Mouse (Mus musculus) natural killer cell, adult 2 months (primary cell): ENCODE measurements around the gene Il12rb1.
"Not testable (repeated sequence)": the region's sequence is repeated elsewhere in the genome, so short reads cannot be mapped to it uniquely, and the experiment has no call there.

Source experiments
- DNase-seq, 2 experiments: peaks; one replicate each; pipeline ENCODE4 v3.0.0; 2022; ENCODE audit warnings: low spot score in 2 of 2

The Il12rb1 gene

DNA sequence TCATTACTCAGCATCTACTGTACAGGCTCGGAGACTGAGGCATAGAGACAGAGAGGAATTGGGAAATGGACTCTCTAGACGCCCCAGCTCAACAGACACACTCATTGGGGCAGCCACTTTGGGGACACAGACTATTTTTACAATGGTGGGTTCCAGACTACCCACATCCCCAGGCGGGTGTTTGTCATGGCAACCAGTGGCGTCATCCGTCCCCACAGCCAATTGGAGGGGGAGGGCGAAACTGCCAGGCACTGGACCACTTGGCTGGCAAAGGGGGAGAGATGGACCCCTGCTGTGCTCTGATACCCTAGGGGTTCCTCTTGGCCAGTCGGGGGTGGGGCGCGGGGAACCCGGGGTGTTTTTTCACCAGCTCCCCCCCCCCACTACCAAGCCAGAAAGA, 7.6 kb upstream of the Il12rb1 start:
- DNase-seq: peak in 1 of 2 experiments; percentile 37

DNA sequence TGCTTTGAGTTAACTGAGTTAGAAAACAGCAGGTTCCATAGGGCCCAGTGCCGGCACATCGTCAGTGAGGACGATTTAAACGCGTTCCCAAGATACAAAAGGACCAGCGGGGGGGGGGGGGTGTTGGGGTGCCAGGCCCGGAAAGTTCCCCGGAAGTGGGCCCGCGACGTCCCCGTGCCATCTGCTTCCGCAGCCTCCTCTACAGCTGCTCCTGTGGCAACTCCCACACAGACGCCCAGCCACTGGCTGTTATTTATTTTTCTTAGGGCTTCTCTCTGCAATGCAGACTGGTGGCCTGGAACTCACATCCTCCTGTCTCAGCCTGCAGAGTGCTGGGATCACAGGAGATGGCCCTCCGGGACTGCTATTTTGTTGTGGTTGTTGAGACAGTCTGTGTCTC, 7.1 kb upstream of the Il12rb1 start:
- no peak for DNase-seq

DNA sequence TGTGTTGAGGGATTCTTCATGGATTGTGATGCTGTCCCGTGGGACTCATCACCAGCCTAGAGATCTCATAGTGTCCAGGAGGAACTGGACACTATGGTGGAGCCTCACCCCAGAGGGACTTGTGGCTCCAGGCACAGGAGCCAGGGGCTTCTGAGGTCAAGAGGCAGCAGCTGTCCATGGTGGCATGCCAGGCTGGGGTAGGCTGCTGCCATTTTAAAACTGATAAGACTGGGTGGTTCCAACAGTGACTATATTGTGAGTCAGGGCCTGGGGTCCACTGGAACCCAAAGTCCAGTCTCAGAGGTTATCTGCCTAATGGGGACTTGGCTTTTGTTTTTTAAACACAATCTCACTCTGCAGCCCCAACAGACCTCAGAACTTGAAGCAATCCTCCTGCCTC, 6.4 kb upstream of the Il12rb1 start:
- no peak for DNase-seq

DNA sequence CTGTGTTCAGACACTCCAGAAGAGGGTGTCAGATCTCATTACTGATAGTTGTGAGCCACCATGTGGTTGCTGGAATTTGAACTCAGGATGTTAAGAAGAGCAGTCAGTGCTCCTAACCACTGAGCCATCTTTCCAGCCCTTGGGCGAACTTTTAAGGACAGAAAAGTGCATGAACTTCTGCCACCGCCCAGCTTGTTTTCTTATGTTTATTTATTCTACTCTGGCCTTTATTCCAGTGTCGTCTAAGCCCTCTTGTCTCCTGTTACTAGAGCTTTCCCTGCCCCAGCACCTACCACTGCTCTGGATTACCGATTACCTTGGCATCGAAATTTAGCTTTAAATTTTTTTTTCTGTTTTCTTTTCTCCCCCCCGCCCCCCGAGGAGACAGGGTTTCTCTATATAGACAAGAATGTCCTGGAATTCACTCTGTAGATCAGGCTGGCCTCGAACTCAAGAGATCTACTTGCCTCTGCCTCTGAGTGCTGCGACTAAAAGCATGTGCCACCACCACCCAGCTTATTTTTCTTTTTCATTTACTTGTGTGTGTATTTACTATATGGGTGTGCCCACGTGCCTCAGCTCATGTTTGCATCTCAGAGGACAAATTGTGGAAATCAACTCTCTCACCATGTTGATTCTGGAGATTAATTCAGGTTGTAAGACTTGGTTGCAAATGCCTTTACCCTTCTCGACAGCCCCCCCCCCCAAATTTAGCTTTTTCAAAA, 5.3 kb upstream of the Il12rb1 start:
- no peak for DNase-seq

DNA sequence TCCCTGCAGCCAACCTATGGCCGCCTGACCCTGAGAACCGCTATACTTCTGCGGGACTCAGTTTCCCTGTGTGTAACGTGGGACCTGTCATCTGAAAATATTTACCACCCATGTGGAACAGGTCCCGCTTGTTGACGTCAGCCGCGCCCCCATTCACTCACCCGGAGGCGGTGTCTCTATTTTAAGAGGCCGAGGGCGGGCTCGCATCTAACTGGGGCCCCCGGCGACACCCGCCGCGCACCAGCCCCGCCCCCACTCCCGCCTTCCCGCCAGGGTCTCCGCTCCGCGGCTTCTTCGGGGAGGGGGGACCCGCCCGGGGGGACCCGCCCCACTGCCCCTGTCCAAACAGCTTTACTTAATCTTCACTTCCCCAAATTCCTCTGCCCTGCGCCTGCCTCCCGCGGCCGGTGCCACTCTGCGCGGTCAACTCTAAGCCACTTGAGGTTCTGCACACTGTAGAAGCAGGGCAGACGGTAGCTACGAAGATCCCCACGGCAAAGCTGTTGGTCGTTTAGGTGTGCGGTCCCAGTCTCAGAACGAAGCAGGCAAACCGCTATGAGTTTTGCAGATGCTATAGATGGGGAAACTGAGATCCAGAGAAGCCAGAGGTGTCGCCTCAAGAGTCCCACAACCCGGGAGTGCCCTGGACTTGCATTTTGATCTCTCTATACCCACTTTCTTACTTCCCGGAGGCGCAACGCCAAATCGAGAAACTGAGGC, 4.3 kb upstream of the Il12rb1 start:
- peak in 1 of 2 experiments; percentile 69 for DNase-seq

DNA sequence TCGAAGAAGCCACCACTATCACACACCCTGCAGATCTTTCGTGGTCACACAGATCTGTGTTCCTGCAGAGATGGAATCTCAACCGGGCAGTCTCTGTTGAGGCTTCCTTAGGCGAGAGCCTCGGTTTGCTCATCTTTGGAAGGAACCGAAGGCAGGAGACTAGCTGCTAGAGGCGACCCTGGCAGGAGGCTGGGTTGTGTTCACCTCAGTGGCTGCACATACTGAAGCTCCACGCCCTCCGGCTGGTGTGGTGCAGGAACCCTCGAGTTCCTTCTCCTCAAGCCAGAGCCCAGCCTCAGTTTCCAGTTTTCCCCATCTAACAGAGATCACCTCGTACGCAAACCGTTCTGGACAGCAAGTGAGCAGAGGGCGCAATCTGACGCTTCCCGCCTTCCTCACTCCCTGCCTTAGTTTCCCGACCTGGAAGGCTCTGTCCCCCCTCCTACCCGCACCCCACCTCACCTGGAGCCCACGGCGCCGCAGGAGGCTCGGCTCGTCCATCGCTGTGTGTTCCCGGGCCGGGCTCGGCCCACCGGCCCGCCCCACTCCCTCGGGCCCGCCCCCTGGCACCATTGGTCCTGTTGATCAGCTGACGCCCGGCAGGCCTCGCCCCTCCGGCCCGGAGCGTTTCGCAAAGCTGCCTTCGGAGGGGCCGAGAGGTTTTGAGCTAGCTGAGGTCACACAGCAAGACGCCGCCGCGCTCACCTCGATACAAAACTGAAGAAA, 3.6 kb upstream of the Il12rb1 start, which contains the start of gene Mast3:
Mast3 (minus strand) TSS at position 574 of the 726 bp plus-strand sequence.
- DNase-seq: peak; percentile 77 to 82

DNA sequence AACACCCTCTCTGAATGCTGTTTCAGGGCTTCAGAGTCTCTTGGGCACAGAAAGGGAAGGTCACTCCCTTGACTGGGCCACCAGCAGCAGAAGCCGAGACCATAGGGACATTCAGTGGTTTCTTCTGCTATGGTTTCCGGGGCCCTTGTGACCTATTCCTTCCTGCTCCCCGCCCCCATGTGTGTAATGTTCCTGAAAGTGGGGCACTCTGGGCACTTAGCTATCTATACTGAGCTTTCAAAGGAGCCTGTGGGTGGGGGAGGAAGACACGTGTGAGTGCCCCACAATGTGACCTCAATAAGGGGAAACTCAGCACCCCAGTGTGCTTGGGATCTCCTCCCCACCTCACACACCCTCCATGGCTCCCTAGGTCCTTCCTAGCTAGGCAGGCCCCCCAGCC, 1.7 kb upstream of the Il12rb1 start:
- DNase-seq: peak; percentile 73 to 74

DNA sequence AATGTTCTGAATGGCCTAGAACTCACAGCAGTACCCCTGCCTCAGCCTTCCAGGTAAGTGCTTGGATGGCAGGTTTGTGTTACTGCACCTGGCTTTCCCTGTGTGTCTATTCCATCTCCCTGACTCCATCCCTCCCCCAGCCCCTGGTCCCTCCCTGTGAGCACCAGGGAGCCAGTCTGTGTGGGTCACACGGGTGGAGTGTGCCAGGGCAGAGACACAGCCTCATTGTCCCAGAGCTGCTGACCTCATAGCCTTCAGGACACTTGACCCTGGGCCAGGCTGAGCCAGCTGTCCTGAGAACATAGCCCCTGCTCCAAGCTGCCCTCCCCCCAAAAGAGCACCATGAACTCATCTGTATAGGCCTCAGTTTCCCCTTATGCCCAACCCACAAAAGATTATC, 945 bp upstream of the Il12rb1 start:
- DNase-seq: no peak

DNA sequence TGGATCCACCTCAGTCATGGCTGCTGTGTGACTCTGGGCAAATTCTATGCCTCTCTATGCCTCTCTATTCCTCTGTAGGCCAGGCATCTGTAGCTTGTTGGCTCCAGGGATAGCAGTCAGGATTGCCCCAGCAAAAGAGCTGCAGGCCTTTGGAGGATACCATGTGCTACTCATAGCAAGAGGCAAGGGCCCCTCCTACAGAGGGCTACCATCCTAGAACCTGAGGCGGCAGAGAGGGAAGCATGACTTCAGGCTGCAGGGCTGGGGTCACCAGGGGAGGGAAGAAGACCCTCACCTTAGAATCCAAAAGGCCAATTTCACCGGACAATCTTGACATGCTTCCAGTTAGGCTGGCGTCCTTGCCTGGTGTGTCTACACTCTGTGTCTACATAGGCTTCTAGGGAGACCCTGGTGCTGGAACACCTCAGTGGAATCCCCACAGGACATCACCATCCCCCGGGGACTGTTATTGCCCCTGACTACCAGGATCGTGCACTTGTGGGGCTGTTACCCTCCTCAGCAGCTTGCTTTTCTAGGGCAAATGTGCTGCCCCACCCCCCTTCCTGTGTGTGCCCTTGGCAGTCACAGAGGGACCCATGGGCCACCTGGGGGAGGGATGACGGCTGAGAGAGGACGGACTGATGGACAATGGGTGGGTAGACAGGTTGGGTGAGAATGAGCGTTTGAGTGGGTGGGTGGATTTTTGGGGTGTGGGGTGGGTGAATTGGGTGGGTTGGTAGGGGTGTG, 879 bp downstream of the Il12rb1 start:
- no peak for DNase-seq

DNA sequence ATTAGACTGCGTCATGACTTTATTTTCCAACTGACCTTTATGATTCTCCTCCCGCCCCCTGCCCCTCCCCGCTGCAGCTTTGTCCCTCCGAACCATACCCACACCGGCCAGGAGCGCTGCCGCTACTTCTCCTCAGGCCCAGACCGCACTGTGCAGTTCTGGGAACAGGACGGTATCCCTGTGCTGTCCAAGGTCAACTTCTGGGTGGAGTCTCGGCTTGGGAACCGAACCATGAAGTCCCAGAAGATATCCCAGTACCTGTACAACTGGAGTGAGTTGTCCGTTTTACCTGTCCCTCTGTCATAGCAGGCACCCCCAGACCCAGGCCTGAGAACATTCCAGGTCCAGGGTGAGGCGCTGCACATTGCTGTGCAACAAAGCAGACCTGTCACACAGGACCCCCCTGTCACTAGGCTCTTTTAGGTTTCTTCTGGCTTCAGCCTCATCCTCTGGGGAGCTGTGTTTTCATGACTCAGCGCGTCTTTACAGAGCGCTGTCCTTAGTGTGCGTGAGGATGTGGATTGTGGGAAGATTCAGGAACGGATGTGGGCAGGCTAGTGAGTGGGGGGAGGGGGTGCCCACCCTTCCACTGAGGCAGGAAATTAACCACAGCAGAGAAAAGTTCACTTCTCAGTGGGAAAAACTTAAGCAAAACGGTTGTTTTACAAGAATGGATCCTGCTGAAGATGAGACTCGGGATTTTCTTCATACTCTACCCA, 2.9 kb downstream of the Il12rb1 start:
- DNase-seq: no peak

DNA sequence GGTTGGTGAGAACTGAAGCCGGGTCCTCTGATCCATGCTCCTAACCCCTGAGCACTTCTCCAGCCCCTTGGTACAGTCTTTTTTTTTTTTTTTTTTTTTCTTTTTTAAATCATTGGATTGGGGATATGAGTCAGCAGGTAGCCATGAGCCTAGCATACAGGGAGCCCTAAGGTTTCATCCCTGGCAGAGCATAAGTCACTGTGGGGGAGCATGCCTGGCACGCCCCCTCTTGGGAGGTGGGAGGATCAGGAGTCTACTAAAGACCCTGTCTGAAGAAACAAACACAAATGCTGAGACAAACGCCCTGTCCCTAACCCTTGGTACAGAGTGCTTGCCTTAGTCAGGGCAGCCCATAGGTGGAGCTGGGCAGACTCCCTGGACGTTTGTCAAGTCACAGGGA, 3.8 kb downstream of the Il12rb1 start:
- DNase-seq: no peak

DNA sequence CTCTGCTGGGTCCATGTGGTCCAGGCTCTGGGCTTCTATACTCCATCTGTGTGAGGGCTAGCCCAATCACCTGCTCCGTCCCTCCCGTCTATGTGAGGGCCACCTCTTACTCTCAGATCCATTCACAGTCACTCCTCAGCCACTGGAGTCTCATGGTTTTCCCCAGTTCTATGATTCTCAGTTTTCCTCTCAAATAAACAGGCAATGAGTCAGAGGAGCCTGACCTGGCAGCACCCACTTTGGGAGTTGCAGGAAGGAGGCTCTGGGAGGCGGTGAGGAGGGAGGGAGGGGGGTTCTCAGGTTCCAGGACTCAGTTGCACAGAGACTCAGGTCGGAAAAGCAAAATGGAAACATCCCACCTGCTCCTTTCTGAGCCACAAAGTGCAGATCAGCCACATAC, 4.6 kb downstream of the Il12rb1 start:
- no peak for DNase-seq

DNA sequence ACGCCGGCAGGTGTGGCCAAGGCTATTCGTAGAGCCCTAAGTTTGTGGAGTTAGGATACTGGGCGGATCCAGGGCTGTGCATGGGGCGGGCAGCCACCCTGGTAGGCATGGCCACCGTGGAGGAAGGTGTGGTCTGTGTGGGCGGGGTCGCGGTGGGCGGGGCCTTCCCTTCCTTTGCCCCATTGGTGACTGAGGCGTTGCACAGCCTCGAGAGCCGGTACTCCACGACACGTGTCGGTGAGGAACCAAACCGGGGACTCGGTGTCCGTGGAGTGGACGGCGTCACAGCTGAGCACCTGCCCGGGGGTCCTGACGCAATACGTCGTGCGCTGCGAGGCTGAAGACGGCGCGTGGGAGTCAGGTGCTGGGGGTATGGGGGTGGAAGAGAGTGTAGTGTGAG, 8.4 kb downstream of the Il12rb1 start:
- DNase-seq: peak in 1 of 2 experiments; percentile 30

DNA sequence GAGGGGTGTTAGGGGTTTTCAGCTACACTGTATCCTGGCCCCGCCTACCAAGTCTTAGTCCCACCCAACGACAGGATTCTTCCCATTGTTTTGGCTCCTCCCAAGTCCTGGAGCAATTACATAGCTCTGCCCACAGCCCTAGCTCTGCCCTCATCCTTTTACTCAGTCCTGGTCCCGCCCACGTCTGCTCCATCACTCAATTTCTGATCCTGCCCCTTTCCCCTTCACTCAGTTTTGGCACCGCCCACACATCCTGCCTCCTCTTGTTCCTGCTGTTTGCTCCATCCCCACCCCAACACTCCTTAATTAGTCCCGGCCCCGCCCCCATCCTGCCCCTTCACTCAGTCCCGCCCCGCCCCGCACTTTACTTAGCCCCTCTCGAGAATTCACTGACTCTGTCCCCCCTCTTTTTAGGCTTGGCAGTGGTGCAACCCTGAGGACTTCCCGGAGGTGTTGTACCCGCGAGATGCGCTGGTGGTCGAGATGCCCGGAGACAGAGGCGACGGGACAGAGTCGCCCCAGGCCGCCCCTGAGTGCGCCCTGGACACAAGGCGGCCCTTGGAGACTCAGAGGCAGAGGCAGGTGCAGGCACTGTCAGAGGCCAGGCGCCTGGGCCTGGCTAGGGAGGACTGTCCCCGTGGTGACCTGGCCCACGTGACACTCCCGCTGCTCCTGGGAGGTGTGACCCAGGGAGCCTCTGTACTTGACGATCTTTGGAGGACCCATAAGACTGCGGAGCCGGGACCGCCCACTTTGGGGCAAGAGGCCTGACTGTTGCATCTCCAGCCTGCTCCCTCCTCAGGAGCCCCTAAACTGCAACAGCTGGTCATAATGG, 12.1 kb downstream of the Il12rb1 start:
- no peak for DNase-seq

DNA sequence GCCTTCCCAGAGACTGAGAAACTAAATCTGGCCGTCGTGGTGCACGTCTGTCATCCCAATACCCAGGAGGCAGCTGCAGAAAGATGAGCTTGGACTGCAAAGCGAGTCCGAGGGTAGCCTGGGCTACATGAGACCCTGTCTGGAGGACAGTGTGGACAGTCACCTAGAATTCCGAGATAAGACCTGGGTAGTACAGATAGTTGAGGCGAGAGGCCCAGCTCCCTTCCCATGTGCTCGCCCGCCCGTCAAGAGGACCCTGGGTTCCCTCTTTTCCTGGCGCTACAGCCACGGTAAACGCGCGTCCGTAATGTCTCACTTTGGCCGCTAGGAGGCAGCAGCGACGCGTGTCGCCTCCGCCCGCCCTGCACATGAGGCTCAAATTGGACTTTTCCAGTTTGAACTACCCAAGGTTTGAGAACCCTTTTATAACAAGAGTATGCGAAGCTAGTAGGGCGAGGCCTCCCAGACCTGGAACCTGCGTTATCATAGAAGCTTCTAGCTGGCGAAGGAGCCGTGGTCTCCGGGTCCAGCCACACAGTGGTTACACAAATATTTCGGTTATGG, 13.2 kb downstream of the Il12rb1 start:
- peak in 1 of 2 experiments; percentile 61 for DNase-seq

DNA sequence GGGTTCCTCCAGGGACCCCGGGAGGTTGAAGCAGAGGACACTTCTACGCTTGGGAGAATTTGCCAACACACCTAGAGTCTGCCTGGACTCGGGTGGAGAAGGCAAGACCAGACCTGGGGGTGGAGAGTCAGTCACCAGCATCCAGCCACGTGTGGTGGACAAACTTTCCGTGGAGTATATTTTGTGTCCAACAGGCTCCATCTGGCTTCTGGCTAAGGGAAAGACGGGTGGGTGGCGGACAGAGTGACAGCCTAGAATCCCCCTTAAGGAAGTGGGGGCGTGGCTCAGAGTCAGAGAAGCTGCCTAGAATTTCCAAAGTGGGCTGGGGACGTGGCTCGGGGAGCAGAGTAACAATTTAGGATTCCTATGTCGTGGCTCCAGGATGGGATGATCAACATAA, 13.7 kb downstream of the Il12rb1 start:
- DNase-seq: no peak

DNA sequence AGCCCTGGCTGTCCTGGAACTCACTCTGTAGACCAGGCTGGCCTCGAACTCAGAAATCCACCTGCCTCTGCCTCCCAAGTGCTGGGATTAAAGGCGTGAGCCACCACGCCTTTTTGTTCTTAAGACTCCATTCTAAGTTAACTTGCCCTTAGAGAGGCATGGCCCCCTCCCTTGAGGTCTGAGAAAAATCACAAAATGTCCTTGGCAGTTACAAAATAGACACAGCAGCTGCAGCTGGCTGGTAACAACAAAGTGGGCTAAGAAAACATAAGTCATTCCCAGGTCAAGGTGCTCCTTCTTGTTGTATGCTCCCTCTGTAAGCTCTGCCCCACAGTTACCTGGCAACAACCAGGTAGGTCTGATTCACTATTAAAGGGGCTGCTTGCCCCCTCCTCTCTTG, 14.3 kb downstream of the Il12rb1 start:
- DNase-seq: not testable (repeated sequence)

DNA sequence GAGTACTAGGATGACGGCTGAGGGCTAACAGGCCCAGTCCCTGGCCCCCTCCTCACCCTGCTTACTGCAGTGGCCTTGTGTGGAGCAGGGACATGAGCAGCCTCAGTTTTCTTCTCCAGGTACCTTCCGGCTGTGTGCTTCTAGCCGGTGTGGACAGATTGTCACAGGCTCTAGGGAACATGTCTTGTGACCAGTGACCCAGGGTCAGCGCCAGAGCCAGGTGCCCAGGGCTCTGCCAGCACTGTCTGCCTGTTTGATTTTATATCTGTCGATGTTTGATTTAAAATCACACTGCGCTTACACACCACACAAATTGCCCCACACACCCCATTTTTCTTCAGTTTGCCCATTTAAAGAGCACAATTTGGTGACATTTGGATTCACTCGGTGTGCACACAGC, 15.6 kb downstream of the Il12rb1 start:
- DNase-seq: no peak

DNA sequence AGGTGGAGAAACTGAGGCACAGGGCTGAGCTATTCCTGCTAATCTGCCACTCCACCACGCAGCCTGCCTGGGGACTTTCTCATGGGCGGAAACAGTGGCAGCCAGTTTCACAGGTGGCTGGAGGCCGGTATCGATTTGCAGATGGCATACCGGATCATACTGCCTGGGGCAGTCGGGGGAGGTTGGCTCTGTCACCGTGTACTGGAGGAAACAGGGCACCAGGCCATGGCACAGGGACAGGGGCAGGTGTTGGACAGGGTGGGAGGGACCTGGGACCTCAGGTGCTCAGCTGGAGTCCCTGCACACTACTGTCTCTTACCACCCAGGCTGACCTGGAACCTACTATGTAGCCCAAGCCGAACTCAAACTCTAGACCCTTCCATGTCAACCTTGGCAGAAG, 17.6 kb downstream of the Il12rb1 start:
- DNase-seq: no peak

DNA sequence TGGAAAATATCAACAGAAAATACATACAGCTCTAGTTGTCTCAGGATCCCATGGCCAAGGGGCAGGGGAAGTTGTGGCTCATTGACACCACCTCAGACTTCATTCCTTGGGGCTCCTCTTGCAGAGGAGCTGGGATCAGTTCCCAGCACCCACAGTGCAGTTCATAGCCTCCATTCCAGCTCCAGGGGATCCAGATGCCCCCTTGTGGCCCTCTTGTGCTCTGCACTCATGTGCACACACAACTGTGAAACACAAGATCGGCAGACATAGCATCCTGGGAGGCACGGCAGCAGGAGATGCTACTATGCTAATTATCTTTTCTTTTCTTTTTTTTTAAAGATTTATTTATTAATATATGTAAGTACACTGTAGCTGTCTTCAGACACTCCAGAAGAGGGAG, 18.8 kb downstream of the Il12rb1 start:
- DNase-seq: no peak
